Mouse (Mus musculus) kidney, adult 11 months (tissue): ENCODE data around the gene 6430548M08Rik.

Source experiments
- DNase-seq: peaks from one replicate; pipeline ENCODE4 v3.0.0; 2022

6430548M08Rik gene

GRCm38 (mm10) chr8:120146051-120146450 lies 32.1 kb downstream of the 6430548M08Rik start:
- DNase-seq: no peak

GRCm38 (mm10) chr8:120150028-120150427 lies 36.1 kb downstream of the 6430548M08Rik start:
- no peak for DNase-seq

GRCm38 (mm10) chr8:120151151-120151550 lies 37.2 kb downstream of the 6430548M08Rik start:
- DNase-seq: no peak

GRCm38 (mm10) chr8:120152636-120153035 lies 38.7 kb downstream of the 6430548M08Rik start:
- DNase-seq: no peak

- DNase-seq: no peak
Measured at GRCm38 (mm10) chr8:120160366-120160765, 46.4 kb downstream of the 6430548M08Rik start.

- no peak for DNase-seq
Measured at GRCm38 (mm10) chr8:120161658-120162403, 47.9 kb downstream of the 6430548M08Rik start.

- DNase-seq: no peak
Measured at GRCm38 (mm10) chr8:120162404-120162752, 48.4 kb downstream of the 6430548M08Rik start.

GRCm38 (mm10) chr8:120163376-120163775 lies 49.4 kb downstream of the 6430548M08Rik start:
- DNase-seq: no peak

GRCm38 (mm10) chr8:120164026-120164425 lies 50.1 kb downstream of the 6430548M08Rik start:
- peak; percentile 55 for DNase-seq

- DNase-seq: no peak
Measured at GRCm38 (mm10) chr8:120167136-120167535, 53.2 kb downstream of the 6430548M08Rik start.

- DNase-seq: no peak
Measured at GRCm38 (mm10) chr8:120167821-120168220, 53.9 kb downstream of the 6430548M08Rik start.

- no peak for DNase-seq
Measured at GRCm38 (mm10) chr8:120169119-120169518, 55.2 kb downstream of the 6430548M08Rik start.

- no peak for DNase-seq
Measured at GRCm38 (mm10) chr8:120173195-120173594, 59.2 kb downstream of the 6430548M08Rik start.

GRCm38 (mm10) chr8:120174606-120175005 lies 60.7 kb downstream of the 6430548M08Rik start:
- no peak for DNase-seq

GRCm38 (mm10) chr8:120176605-120177004 lies 62.7 kb downstream of the 6430548M08Rik start:
- no peak for DNase-seq

- DNase-seq: no peak
Measured at GRCm38 (mm10) chr8:120177318-120178123, 63.6 kb downstream of the 6430548M08Rik start, which contains the start of gene Fam92b. Gene Fam92b (minus strand): TSS chr8:120177466.

GRCm38 (mm10) chr8:120178124-120178514 lies 64.2 kb downstream of the 6430548M08Rik start:
- DNase-seq: no peak

- DNase-seq: peak; percentile 81
Measured at GRCm38 (mm10) chr8:120179027-120179431, 65.1 kb downstream of the 6430548M08Rik start.

- DNase-seq: no peak
Measured at GRCm38 (mm10) chr8:120180445-120180970, 66.6 kb downstream of the 6430548M08Rik start.

GRCm38 (mm10) chr8:120181274-120181673 lies 67.3 kb downstream of the 6430548M08Rik start:
- no peak for DNase-seq

GRCm38 (mm10) chr8:120181861-120182414 lies 68.0 kb downstream of the 6430548M08Rik start:
- DNase-seq: peak; percentile 48

GRCm38 (mm10) chr8:120184366-120184765 lies 70.4 kb downstream of the 6430548M08Rik start:
- DNase-seq: no peak
